Mouse (Mus musculus) embryonic stem cell, embryonic (primary cell): ENCODE data around the gene Sat1.

Experiments used
- CTCF ChIA-PET, 4 experiments: fragments of 300-600 bp in 2 of 4; fragments of 350-600 bp in 2 of 4; sonication (Branson Sonifier 250); formaldehyde crosslinking; loops; one replicate each; lab custom pipeline; 2022; ENCODE audit warnings: inconsistent platforms in 2 of 4; lab: Charles Lee
- POLR2A ChIA-PET, 4 experiments: fragments of 300-600 bp in 2 of 4; fragments of 350-600 bp in 2 of 4; sonication (Branson Sonifier 250); formaldehyde crosslinking; loops; one replicate each; lab custom pipeline; 2022; ENCODE audit warnings: antibody characterized with exemption in 4 of 4, inconsistent platforms in 1 of 4; lab: Charles Lee

The Sat1 gene

GRCm38 (mm10) chrX:155177230-155177629 is 39.0 kb downstream of the Sat1 start:
- ChIA-PET POLR2A (interaction anchor here in 1 of 4 experiments (0.6 kb wide), 1 partner anchor 144 kb away, joined by 3 read pairs; no protein-coding TSS in a partner anchor), CTCF (interaction anchor here in 1 of 4 experiments (0.6 kb wide), 1 partner anchor 135 kb away, joined by 3 read pairs; no protein-coding TSS in a partner anchor)

- CTCF ChIA-PET = no interaction called here
- POLR2A ChIA-PET = no interaction called here
These were observed 40.7 kb downstream of the Sat1 start for GRCm38 (mm10) chrX:155175568-155175967.

GRCm38 (mm10) chrX:155172310-155172709 is 43.9 kb downstream of the Sat1 start:
- ChIA-PET CTCF (interaction anchor here in 3 of 4 experiments (0.5 to 1.4 kb wide), 7 partner anchors 43 to 204 kb away, joined by 3 to 10 read pairs (median 6); partner anchors contain the start of genes Sat1 (in 2 of the 3) and Acot9 (in 1 of the 3)), POLR2A (interaction anchor here in 2 of 4 experiments (0.9 to 1.7 kb wide), 2 partner anchors 44 to 89 kb away, joined by 3 to 11 read pairs; partner anchors contain the start of genes Acot9 (in 1 of the 2) and Sat1 (in 1 of the 2))

- POLR2A ChIA-PET = no interaction called here
- CTCF ChIA-PET = no interaction called here
These were observed 44.5 kb downstream of the Sat1 start for GRCm38 (mm10) chrX:155171754-155172153.

- POLR2A ChIA-PET = no interaction called here
- CTCF ChIA-PET = no interaction called here
These were observed 46.4 kb downstream of the Sat1 start for GRCm38 (mm10) chrX:155169886-155170285.

GRCm38 (mm10) chrX:155167667-155168066 is 48.6 kb downstream of the Sat1 start:
- CTCF ChIA-PET = no interaction called here
- POLR2A ChIA-PET = no interaction called here

- ChIA-PET CTCF (no interaction called here), POLR2A (no interaction called here)
These were observed 49.9 kb downstream of the Sat1 start for GRCm38 (mm10) chrX:155166313-155166712.

GRCm38 (mm10) chrX:155163553-155163952 is 52.7 kb downstream of the Sat1 start:
- CTCF ChIA-PET = no interaction called here

More at GRCm38 (mm10) chrX:155163553-155163952, 52.7 kb downstream of the Sat1 start:
- POLR2A ChIA-PET = no interaction called here
